Mouse (Mus musculus) retina, postnatal 1 day (tissue): Measurements from ENCODE around the gene Nop10.

ENCODE experiments used
- DNase-seq: peaks from one replicate; pipeline ENCODE4 v3.0.0-alpha.2; 2012

Nop10 gene

GRCm38 (mm10) chr2:112261748-112262653, at the start of gene Nop10:
Gene Nop10 (plus strand): TSS chr2:112261926.
- DNase-seq, result peak; percentile 95

- peak; percentile 57 for DNase-seq
These were observed 45.7 kb upstream of the Nop10 start for GRCm38 (mm10) chr2:112215977-112216376.

GRCm38 (mm10) chr2:112217614-112218013, 44.1 kb upstream of the Nop10 start:
- no peak for DNase-seq

- no peak for DNase-seq
These were observed 40.8 kb upstream of the Nop10 start for GRCm38 (mm10) chr2:112220880-112221279.

GRCm38 (mm10) chr2:112222607-112223006, 39.1 kb upstream of the Nop10 start:
- no peak for DNase-seq

GRCm38 (mm10) chr2:112224356-112224755, 37.4 kb upstream of the Nop10 start:
- DNase-seq, result no peak

- DNase-seq, result no peak
These were observed 29.1 kb upstream of the Nop10 start for GRCm38 (mm10) chr2:112232623-112233022.

- DNase-seq, result no peak
These were observed 25.1 kb upstream of the Nop10 start for GRCm38 (mm10) chr2:112236620-112237019.

- no peak for DNase-seq
These were observed 23.7 kb upstream of the Nop10 start for GRCm38 (mm10) chr2:112238006-112238405.

GRCm38 (mm10) chr2:112239212-112239934, 22.4 kb upstream of the Nop10 start, which contains the start of gene Lpcat4:
Gene Lpcat4 (plus strand): TSS chr2:112239468.
- peak; percentile 93 for DNase-seq

- peak; percentile 62 for DNase-seq
These were observed 21.6 kb upstream of the Nop10 start for GRCm38 (mm10) chr2:112239935-112240721.

- no peak for DNase-seq
These were observed 19.9 kb upstream of the Nop10 start for GRCm38 (mm10) chr2:112241787-112242186.

GRCm38 (mm10) chr2:112245307-112245706, 16.4 kb upstream of the Nop10 start:
- no peak for DNase-seq

GRCm38 (mm10) chr2:112246193-112246592, 15.5 kb upstream of the Nop10 start:
- no peak for DNase-seq

GRCm38 (mm10) chr2:112247323-112247722, 14.4 kb upstream of the Nop10 start:
- no peak for DNase-seq

GRCm38 (mm10) chr2:112249780-112250453, 11.8 kb upstream of the Nop10 start:
- no peak for DNase-seq

GRCm38 (mm10) chr2:112254675-112255515, 6.8 kb upstream of the Nop10 start:
- no peak for DNase-seq

- no peak for DNase-seq
These were observed 2.3 kb upstream of the Nop10 start, which contains the start of gene Nutm1 for GRCm38 (mm10) chr2:112259241-112259962. Gene Nutm1 (minus strand): TSS chr2:112259291.

- DNase-seq, result no peak
These were observed 1.1 kb downstream of the Nop10 start for GRCm38 (mm10) chr2:112262779-112263295.

GRCm38 (mm10) chr2:112264364-112264763, 2.6 kb downstream of the Nop10 start:
- DNase-seq, result no peak
